Mouse (Mus musculus) cerebellum, adult 18-20 months (tissue): ENCODE results near the gene Sipa1.

Experiments
- DNase-seq, 2 experiments: peaks; one replicate each; pipeline ENCODE4 v3.0.0; 2021

The Sipa1 gene

GRCm38 (mm10) chr19:5641641-5642040 is 21.9 kb downstream of the Sipa1 start:
- no peak for DNase-seq

DNA sequence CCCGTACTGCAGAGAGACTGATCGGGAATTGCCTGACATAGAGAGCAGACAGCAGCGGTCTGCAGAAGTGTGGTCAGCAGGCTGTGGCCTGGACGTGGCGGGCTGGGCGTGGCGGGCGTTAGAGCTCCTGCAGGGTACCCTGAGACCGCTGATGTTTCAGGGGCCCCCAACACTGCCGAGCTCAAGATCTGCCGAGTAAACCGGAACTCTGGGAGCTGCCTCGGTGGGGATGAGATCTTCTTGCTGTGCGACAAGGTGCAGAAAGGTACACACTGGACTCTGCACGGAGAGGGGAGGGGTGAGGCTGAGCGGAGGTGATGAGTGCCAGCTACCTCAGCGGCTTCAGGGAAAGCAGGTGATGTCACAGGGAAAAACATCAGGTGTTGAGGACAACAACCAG is 22.5 kb downstream of the Sipa1 start:
- DNase-seq, result no peak

GRCm38 (mm10) chr19:5640339-5640738 is 23.2 kb downstream of the Sipa1 start:
- DNase-seq, result no peak

- DNase-seq, result no peak
Observed at GRCm38 (mm10) chr19:5638416-5639005, 25.0 kb downstream of the Sipa1 start.

DNA sequence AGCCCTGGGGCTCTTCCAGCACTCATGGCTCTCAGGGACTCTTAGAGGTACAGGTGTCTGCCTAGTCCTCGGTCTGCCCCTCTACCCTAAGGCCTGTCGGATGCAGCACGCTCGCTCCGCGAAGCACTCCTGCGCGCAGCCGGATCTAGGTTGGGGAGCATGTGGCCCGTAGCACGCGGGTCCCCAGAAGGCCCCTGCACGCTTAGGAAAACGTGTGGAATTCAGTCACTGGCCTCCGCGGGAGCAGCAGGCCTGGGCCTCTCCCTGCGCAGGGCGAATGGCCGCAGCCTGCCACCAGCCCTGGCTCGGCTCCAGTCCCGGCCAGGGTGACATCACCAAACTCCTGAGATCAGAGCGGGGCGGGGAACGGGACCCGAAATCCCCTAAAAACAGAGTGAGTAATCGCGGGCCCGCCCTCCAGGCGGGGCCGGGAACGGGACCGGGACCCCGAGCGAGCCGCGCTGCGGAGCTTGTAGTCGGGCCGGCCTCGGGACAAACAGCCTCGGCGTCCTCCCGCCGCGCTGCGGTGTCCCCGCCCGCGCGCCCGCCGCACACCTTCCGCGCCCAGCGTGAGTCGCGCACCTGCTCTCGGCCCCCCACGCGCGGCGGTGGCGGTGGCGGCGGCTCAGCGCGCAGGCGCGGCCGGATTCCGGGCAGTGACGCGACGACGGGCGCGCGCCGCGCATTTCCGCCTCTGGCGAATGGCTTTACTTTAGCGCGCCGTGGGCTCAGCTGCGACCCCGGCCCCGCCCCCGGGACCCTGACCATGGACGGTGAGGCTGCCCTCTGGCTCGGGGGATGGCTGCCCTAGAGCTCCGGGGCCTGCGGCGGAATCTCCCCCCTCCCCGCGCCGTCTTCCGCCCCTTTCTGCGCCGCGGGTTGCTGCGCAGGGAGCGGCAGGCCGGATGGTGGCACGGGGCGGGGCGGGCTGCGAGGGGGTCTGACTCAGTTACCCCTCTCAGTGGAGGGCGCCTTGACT is 26.1 kb downstream of the Sipa1 start, which contains the start of gene Rela:
Rela (plus strand) TSS at position 415 of the 979 bp plus-strand sequence.
- peak; percentile 94 to 97 for DNase-seq

DNA sequence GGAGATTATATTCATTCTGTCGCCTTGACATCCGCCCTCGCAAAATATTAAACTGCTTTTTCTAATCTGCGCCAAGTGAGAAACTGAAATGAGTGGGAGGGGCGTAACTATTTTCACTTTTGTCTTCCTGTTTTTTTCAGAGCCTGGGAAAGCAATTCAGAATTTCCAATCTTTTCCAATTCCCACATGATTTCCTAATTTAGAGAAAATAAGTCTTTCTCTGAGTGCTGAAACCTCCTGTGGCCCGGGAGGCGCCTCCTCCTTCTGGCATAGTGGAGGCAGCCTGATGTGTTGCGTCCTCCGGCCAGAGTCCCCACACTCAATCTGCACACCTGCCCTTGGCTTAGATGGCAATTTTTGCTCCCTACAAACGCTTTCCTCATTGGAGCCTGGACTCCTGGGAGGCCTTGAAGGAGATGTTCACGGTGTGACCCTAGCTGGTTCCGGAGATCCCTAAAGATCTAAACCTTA is 26.9 kb downstream of the Sipa1 start:
- DNase-seq, result no peak

GRCm38 (mm10) chr19:5636036-5636570 is 27.4 kb downstream of the Sipa1 start:
- DNase-seq, result no peak

GRCm38 (mm10) chr19:5632120-5632519 is 31.4 kb downstream of the Sipa1 start:
- DNase-seq, result no peak

DNA sequence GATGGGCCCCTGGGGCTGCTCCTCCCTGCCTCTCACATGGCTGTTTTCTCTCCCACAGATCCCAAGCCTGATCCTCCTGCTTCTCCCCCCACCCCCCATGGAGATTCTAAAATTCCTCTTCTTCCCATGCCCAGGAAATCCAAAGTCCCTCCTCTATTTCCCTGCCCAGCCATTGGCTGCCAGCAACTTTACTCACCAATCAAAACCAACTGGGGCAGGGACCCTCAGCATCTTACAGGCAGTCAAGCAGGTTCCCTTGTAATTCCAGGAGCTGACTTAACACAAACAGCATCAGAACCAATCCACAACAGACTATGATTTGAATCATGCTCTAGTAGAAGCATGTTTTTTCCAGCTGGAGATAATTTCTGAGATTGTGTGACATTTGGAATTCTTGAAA is 33.6 kb downstream of the Sipa1 start:
- no peak for DNase-seq

- DNase-seq, result no peak
Observed at GRCm38 (mm10) chr19:5625311-5625710, 38.2 kb downstream of the Sipa1 start.

GRCm38 (mm10) chr19:5621884-5622283 is 41.6 kb downstream of the Sipa1 start:
- DNase-seq, result no peak

GRCm38 (mm10) chr19:5620007-5620406 is 43.5 kb downstream of the Sipa1 start:
- DNase-seq, result no peak

DNA sequence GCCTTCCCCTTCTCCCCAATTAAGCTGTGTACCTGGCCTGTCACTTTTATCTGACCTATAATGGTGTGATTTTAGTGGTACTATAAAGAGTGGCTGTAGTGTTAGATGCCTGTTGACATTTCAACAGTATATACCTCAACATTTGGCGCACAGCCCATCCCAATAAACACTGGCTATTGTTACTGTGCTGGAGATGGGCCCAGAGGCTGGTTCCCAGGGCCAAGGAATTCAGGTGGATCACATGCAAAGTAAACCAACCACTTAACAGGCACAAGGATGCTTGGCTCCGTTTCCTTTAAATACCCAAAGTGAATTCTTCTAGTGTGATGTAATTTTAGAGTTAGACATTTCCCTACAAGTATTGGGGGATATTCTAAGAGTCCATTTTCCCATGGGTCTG is 48.6 kb downstream of the Sipa1 start:
- DNase-seq, result no peak

DNA sequence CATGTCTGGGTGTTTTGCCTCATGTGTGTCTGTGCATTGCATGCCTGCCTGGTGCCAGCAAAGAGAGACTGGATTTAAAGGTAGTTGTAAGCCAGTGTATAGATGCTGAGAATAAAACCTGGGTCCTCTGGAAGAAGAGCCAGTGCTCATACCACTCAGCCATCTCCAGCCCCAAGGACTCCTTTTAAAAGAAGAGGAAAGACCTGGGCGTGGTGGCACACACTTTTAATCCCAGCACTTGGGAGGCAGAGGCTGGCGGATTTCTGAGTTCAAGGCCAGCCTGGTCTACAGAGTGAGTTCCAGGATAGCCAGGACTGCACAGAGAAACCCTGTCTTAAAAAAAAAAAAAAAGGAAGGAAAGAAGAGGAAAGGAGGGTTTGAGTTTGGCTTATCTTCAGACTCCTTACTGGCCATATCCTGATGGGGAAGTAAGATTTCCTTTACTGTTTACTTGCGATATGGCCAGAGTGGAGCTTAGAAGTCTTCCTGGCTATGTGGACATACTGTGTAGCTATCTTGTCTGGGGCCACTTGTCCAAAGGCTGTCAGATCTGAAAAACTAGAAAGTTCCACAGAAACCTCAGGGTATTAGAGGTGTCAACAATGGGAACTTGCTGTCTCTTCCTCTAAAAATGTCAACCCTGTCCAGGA is 50.6 kb downstream of the Sipa1 start:
- no peak for DNase-seq

GRCm38 (mm10) chr19:5611973-5612372 is 51.5 kb downstream of the Sipa1 start:
- no peak for DNase-seq

DNA sequence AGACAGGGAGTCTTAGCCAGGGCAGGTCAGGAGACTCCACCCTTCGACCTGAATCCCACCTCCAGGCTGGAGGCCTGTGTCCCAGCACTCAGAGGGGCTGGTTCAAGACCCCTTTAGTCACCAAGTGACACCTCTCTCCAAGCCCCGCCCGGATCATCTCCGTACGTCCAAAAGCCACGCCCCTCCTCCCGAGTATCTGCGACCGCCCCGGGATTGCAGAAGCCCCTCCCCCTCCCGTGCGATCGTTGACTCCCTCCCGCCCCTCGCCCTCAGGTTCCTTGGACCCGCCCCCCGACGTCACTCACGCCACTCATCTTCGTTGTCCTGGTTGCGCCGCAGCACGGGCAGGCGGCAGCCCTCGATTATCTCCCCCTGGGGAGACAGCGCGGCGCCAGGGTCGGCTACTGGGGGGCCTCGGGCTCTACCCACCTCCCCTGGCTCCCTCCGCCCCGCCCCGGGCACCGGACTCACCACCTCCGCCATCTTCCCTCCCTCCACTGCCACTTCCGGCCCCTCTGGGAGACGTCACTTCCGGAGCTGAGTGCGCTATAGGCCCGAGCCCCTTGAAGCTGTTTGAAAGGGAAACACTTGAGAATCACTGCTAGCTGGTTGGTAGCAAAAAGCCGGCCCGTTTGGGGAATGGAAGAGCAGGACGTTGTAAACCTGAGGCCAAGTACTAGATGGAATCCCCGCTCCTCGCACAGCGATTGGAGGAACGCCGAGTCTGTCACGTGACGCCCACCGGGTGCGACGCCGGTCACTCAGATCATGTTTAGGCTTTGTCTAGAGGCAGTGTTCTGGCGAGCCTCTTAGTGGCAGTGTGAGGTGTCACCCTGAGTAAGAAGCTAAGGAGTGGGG is 53.7 kb downstream of the Sipa1 start, which contains the start of gene Kat5:
Kat5 (minus strand) TSS at position 691 of the 858 bp plus-strand sequence.
- peak; percentile 92 to 94 for DNase-seq

DNA sequence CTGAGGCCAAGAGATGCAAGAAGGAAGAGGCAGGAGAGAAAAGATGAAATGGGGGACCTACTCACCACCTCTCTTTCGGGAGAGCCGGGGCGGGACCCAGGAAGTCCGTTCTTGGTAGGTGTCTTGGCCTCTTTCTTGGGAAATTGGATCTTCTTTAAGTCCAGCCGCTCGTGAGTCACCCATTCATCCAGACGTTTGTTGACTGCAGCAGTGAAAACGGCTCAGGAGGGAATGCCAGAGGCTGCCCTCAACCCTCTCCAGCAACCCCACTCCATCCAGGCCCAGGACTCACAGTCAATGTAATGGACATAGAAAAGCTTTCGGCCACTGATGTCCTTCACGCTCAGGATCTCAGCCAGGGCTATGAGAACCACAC is 54.3 kb downstream of the Sipa1 start:
- no peak for DNase-seq

DNA sequence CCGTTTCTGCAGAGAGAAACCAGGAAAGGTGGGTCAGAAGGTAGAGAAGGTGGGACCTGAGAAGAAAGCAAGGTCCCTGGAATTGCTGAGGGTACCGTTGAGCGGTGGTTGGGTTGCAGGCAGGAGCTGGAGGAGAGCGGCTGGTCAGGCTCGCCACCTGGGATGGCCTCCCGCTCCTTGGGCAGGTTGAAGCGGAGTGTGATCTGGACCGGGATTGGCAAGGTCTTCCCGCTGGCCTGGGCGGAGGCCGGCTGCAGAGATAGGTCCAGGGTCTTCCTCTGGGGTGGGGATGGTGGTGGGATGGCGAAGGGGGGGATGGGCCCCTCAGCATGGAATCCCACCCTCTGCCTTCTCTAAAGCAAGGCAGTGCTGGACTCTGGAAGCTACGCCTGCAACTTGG is 54.8 kb downstream of the Sipa1 start:
- peak in 1 of 2 experiments; percentile 27 for DNase-seq

GRCm38 (mm10) chr19:5607705-5608410 is 55.6 kb downstream of the Sipa1 start:
- no peak for DNase-seq

GRCm38 (mm10) chr19:5606196-5606595 is 57.3 kb downstream of the Sipa1 start:
- DNase-seq, result no peak

DNA sequence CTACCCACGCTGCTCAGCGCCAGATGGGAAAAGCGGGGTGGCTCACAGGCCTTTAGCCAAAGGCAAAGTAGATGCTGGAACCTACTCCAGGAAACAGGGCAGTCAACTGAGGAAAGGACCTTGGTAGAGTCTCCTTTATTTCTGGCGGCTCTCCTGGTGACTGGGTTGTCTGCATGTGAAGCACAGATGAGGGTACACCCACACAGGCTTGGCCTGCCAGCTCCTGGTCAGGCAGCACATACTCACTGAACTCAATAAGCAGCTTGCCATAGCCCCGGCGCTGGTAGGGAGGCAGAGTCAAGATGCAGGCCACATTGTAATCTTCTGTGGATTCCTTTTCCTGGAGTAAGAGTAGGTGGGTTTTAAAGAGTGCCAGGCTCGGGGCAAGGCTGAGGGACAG is 58.4 kb downstream of the Sipa1 start:
- DNase-seq, result no peak
